Mouse (Mus musculus) limb, embryonic 11.5 days (tissue): Measurements from ENCODE around the gene Ubac2. TPM values are rescaled to one million over a fixed set of nuclear protein-coding genes. Genes with fewer than 3 reads are reported as not detected.

Experiments
- ATAC-seq: fragments of 200-750 bp; cut with Nextera tagmentation; 2 replicates; pipeline ENCODE4 v1.8.0; 2017; ENCODE audit warnings: low read depth; ENCODE audit not compliant: insufficient number of reproducible peaks, low FRiP score, low TSS enrichment
- DNase-seq: peaks from one replicate; pipeline ENCODE4 v3.0.0-alpha.2; 2015; ENCODE audit warnings: low spot score
- H3K27ac ChIP-seq: fragments of 300-500 bp; sonication (generic); replicated peaks from 2 replicates; pipeline ENCODE4 v1.5.1; 2014; ENCODE audit warnings: low read depth, mild to moderate bottlenecking, low read length
- H3K27me3 ChIP-seq: fragments of 300-500 bp; sonication (generic); 2 replicates; pipeline ENCODE4 v1.6.1; 2014; ENCODE audit warnings: mild to moderate bottlenecking, low read length, mixed read lengths; ENCODE audit not compliant: control insufficient read depth, insufficient read depth
- H3K36me3 ChIP-seq: fragments of 300-500 bp; sonication (generic); 2 replicates; pipeline ENCODE4 v1.6.1; 2014; ENCODE audit warnings: mild to moderate bottlenecking, low read length, moderate library complexity, mixed read lengths; ENCODE audit not compliant: control insufficient read depth, insufficient read depth
- H3K4me1 ChIP-seq: fragments of 300-500 bp; sonication (generic); 2 replicates; pipeline ENCODE4 v1.6.1; 2014; ENCODE audit warnings: low read length, mixed read lengths; ENCODE audit not compliant: control insufficient read depth, insufficient read depth
- H3K4me2 ChIP-seq: fragments of 300-500 bp; sonication (generic); 2 replicates; pipeline ENCODE4 v1.6.1; 2014; ENCODE audit warnings: low read depth, mild to moderate bottlenecking, moderate library complexity; ENCODE audit not compliant: severe bottlenecking
- H3K4me3 ChIP-seq: fragments of 300-500 bp; sonication (generic); 2 replicates; pipeline ENCODE4 v1.5.1; 2014; ENCODE audit warnings: low read depth, low read length
- H3K9ac ChIP-seq: fragments of 300-500 bp; sonication (generic); 2 replicates; pipeline ENCODE4 v1.6.1; 2014; ENCODE audit warnings: mild to moderate bottlenecking, low read length
- H3K9me3 ChIP-seq: fragments of 300-500 bp; sonication (generic); 2 replicates; pipeline ENCODE4 v1.6.1; 2016; ENCODE audit warnings: low read length; ENCODE audit not compliant: control insufficient read depth
- WGBS: fragments of 180-500 bp; shearing (Covaris S2); extraction: QIAGEN DNeasy Blood & Tissue Kit; methylation state at CpG from one replicate; pipeline ENCODE4 v1.1.7; 2014; 5-methylcytosine and 5-hydroxymethylcytosine counted together
- polyA plus RNA-seq: library from polyadenylated mRNA; unstranded; fragments of >200 nt; fragmentation: Nextera tagmentation; extraction: Ambion mirVana; gene quantifications from 2 replicates; pipeline ENCODE4 v1.2.1, GENCODE M21; 2014

The Ubac2 gene
- polyA plus RNA-seq, 1 experiment from 2014 or later = 75.4 TPM

GRCm38 (mm10) chr14:121994171-121994700 lies 115.8 kb downstream of the Ubac2 start:
- DNase-seq = no peak
- H3K27me3 ChIP-seq = no peaks in the 10 kb centered on the region
- 94% methylated on average over 17 of the region's 17 CpGs for WGBS
- H3K9me3 ChIP-seq = no peaks in the 10 kb centered on the region
- no peaks in the 10 kb centered on the region for H3K4me1 ChIP-seq
- no peak overlapping the region for H3K27ac ChIP-seq
- H3K4me3 ChIP-seq = no peak overlapping the region
- no peak for ATAC-seq
- no peak overlapping the region for H3K4me2 ChIP-seq
- H3K9ac ChIP-seq = no peak overlapping the region
- H3K36me3 ChIP-seq = no peaks in the 10 kb centered on the region; the same call in 1 of the 2 replicates

GRCm38 (mm10) chr14:121994846-121995556 lies 116.6 kb downstream of the Ubac2 start:
- Histone ChIP-seq H3K36me3 (no peaks in the 10 kb centered on the region; the same call in 1 of the 2 replicates), H3K27me3 (no peaks in the 10 kb centered on the region), H3K4me3 (no peak overlapping the region), H3K4me2 (no peak overlapping the region), H3K27ac (no peak overlapping the region), H3K4me1 (no peaks in the 10 kb centered on the region), H3K9ac (no peak overlapping the region), H3K9me3 (no peaks in the 10 kb centered on the region)
- WGBS = 92% methylated on average over 7 of the region's 7 CpGs
- ATAC-seq (no peak), DNase-seq (no peak)

- Histone ChIP-seq H3K9me3 (no peaks in the 10 kb centered on the region), H3K4me2 (no peak overlapping the region), H3K27me3 (no peaks in the 10 kb centered on the region), H3K9ac (no peak overlapping the region), H3K4me1 (no peaks in the 10 kb centered on the region), H3K36me3 (no peaks in the 10 kb centered on the region; the same call in 1 of the 2 replicates), H3K4me3 (no peak overlapping the region), H3K27ac (no peak overlapping the region)
- DNase-seq = no peak
- no peak for ATAC-seq
- 86% methylated on average over 1 of the region's 1 CpGs for WGBS
Measured at GRCm38 (mm10) chr14:121995557-121995870, 117.1 kb downstream of the Ubac2 start.

GRCm38 (mm10) chr14:121996786-121997185 lies 118.4 kb downstream of the Ubac2 start:
- no peaks in the 10 kb centered on the region for H3K9me3 ChIP-seq
- H3K4me3 ChIP-seq = no peak overlapping the region
- H3K4me2 ChIP-seq = no peak overlapping the region
- ATAC-seq (no peak), DNase-seq (no peak)
- H3K36me3 ChIP-seq = no peaks in the 10 kb centered on the region; the same call in 1 of the 2 replicates
- no peaks in the 10 kb centered on the region for H3K27me3 ChIP-seq
- H3K4me1 ChIP-seq = no peaks in the 10 kb centered on the region
- H3K27ac ChIP-seq = no peak overlapping the region
- 94% methylated on average over 8 of the region's 8 CpGs for WGBS
- no peak overlapping the region for H3K9ac ChIP-seq

GRCm38 (mm10) chr14:121999455-121999854 lies 121.0 kb downstream of the Ubac2 start:
- 79% methylated on average over 8 of the region's 8 CpGs for WGBS
- ATAC-seq (no peak), DNase-seq (no peak)
- H3K27ac ChIP-seq = no peak overlapping the region
- H3K4me1 ChIP-seq = no peaks in the 10 kb centered on the region
- no peak overlapping the region for H3K9ac ChIP-seq
- H3K4me3 ChIP-seq = no peak overlapping the region
- no peaks in the 10 kb centered on the region; the same call in 1 of the 2 replicates for H3K36me3 ChIP-seq
- H3K27me3 ChIP-seq = no peaks in the 10 kb centered on the region
- H3K4me2 ChIP-seq = no peak overlapping the region
- no peaks in the 10 kb centered on the region for H3K9me3 ChIP-seq

GRCm38 (mm10) chr14:122000346-122001105 lies 122.1 kb downstream of the Ubac2 start:
- H3K4me3 ChIP-seq = no peak overlapping the region
- ATAC-seq (no peak), DNase-seq (no peak)
- H3K9ac ChIP-seq = no peak overlapping the region
- H3K27ac ChIP-seq = no peak overlapping the region
- H3K4me2 ChIP-seq = no peak overlapping the region
- 94% methylated on average over 17 of the region's 17 CpGs for WGBS
- H3K36me3 ChIP-seq = no peaks in the 10 kb centered on the region
- no peaks in the 10 kb centered on the region for H3K9me3 ChIP-seq
- H3K4me1 ChIP-seq = no peaks in the 10 kb centered on the region
- H3K27me3 ChIP-seq = no peaks in the 10 kb centered on the region

GRCm38 (mm10) chr14:122002224-122002623 lies 123.8 kb downstream of the Ubac2 start:
- Histone ChIP-seq H3K4me1 (no peaks in the 10 kb centered on the region), H3K36me3 (no peaks in the 10 kb centered on the region), H3K4me3 (no peak overlapping the region), H3K4me2 (no peak overlapping the region), H3K9ac (no peak overlapping the region), H3K27me3 (no peaks in the 10 kb centered on the region), H3K27ac (no peak overlapping the region), H3K9me3 (no peaks in the 10 kb centered on the region)
- 94% methylated on average over 7 of the region's 7 CpGs for WGBS
- DNase-seq (no peak), ATAC-seq (no peak)

- H3K27ac ChIP-seq = no peak overlapping the region
- H3K27me3 ChIP-seq = no peaks in the 10 kb centered on the region
- H3K36me3 ChIP-seq = 0 out of 2 replicates have a peak, but pooled peaks cover under 1% of the 10 kb centered on the region
- DNase-seq = no peak
- no peak overlapping the region for H3K4me2 ChIP-seq
- H3K9me3 ChIP-seq = no peaks in the 10 kb centered on the region
- no peaks in the 10 kb centered on the region for H3K4me1 ChIP-seq
- no peak overlapping the region for H3K4me3 ChIP-seq
- H3K9ac ChIP-seq = no peak overlapping the region
- no peak for ATAC-seq
Measured at GRCm38 (mm10) chr14:122003812-122004211, 125.4 kb downstream of the Ubac2 start.
